Mouse (Mus musculus) stomach, embryonic 15.5 days (tissue): ENCODE data around the gene Pde6b. TPM values are rescaled to one million over a fixed set of nuclear protein-coding genes. Genes with fewer than 3 reads are reported as not detected.

ENCODE experiments used
- ATAC-seq: fragments of 200-750 bp; cut with Nextera tagmentation; 2 replicates; pipeline ENCODE4 v1.8.0; 2017; ENCODE audit warnings: low read depth, moderate number of reproducible peaks, moderate TSS enrichment; ENCODE audit not compliant: insufficient read depth, low FRiP score
- H3K27ac ChIP-seq: fragments of 300-500 bp; sonication (generic); 2 replicates; pipeline ENCODE4 v1.5.1; 2015; ENCODE audit warnings: mild to moderate bottlenecking, inconsistent platforms
- H3K27me3 ChIP-seq: fragments of 300-500 bp; sonication (generic); replicated peaks from 2 replicates; pipeline ENCODE4 v1.6.1; 2015; ENCODE audit warnings: inconsistent platforms
- H3K36me3 ChIP-seq: fragments of 300-500 bp; sonication (generic); 2 replicates; pipeline ENCODE4 v1.6.1; 2015; ENCODE audit warnings: inconsistent platforms
- H3K4me1 ChIP-seq: fragments of 300-500 bp; sonication (generic); 2 replicates; pipeline ENCODE4 v1.6.1; 2015; ENCODE audit warnings: inconsistent platforms
- H3K4me2 ChIP-seq: fragments of 300-500 bp; sonication (generic); 2 replicates; pipeline ENCODE4 v1.6.1; 2015; ENCODE audit warnings: mild to moderate bottlenecking, inconsistent platforms
- H3K4me3 ChIP-seq: fragments of 300-500 bp; sonication (generic); replicated peaks from 2 replicates; pipeline ENCODE4 v1.5.1; 2015; ENCODE audit warnings: inconsistent platforms
- H3K9ac ChIP-seq: fragments of 300-500 bp; sonication (generic); 2 replicates; pipeline ENCODE4 v1.6.1; 2015; ENCODE audit warnings: inconsistent platforms
- H3K9me3 ChIP-seq: fragments of 300-500 bp; sonication (generic); 2 replicates; pipeline ENCODE4 v1.6.1; 2016; ENCODE audit warnings: inconsistent platforms
- WGBS: fragments of 180-500 bp; shearing (Covaris S2); methylation state at CpG from one replicate; pipeline ENCODE4 v1.1.7; 2015; 5-methylcytosine and 5-hydroxymethylcytosine counted together
- polyA plus RNA-seq: library from polyadenylated mRNA; unstranded; fragments of >200 nt; fragmentation: Nextera tagmentation; extraction: Ambion mirVana; gene quantifications from 2 replicates; pipeline ENCODE4 v1.2.1, GENCODE M21; 2015

Gene Pde6b
- 0.18 and 0.39 TPM in 2 replicates for polyA plus RNA-seq

- ATAC-seq: no peak
Measured at GRCm38 (mm10) chr5:108388201-108388600, at the start of gene Pde6b. TSS of gene Pde6b (plus strand) at chr5:108388391.

GRCm38 (mm10) chr5:108343680-108344170 lies 44.5 kb upstream of the Pde6b start:
- 87% methylated on average over 4 of the region's 4 CpGs for WGBS
- H3K9ac ChIP-seq: no peak overlapping the region
- ATAC-seq: no peak
- H3K4me2 ChIP-seq: no peak overlapping the region
- H3K36me3 ChIP-seq: peaks cover 12% of the 10 kb centered on the region; the same call in 1 of the 2 replicates
- H3K27me3 ChIP-seq: no peaks in the 10 kb centered on the region
- H3K4me1 ChIP-seq: no peaks in the 10 kb centered on the region
- H3K27ac ChIP-seq: no peak overlapping the region
- no peak overlapping the region for H3K4me3 ChIP-seq
- H3K9me3 ChIP-seq: no peaks in the 10 kb centered on the region

More at GRCm38 (mm10) chr5:108388201-108388600, at the start of gene Pde6b:
- no peaks in the 10 kb centered on the region for H3K9me3 ChIP-seq
- no peaks in the 10 kb centered on the region for H3K4me1 ChIP-seq
- WGBS: 70% methylated on average over 7 of the region's 7 CpGs
- H3K27ac ChIP-seq: no peak within 1 kb of the TSS
- H3K27me3 ChIP-seq: no peaks in the 10 kb centered on the region
- H3K4me3 ChIP-seq: no peak within 1 kb of the TSS
- no peak within 1 kb of the TSS for H3K4me2 ChIP-seq
- H3K36me3 ChIP-seq: no peaks in the 10 kb centered on the region
- H3K9ac ChIP-seq: no peak within 1 kb of the TSS

- Histone ChIP-seq H3K9me3 (no peaks in the 10 kb centered on the region), H3K36me3 (peaks cover 18% of the 10 kb centered on the region), H3K4me2 (no peak overlapping the region), H3K9ac (no peak overlapping the region), H3K4me3 (no peak overlapping the region), H3K27me3 (no peaks in the 10 kb centered on the region), H3K4me1 (no peaks in the 10 kb centered on the region), H3K27ac (no peak overlapping the region)
- no peak for ATAC-seq
- 84% methylated on average over 10 of the region's 10 CpGs for WGBS
Measured at GRCm38 (mm10) chr5:108345313-108346071, 42.7 kb upstream of the Pde6b start.

GRCm38 (mm10) chr5:108347843-108348242 lies 40.3 kb upstream of the Pde6b start:
- no peak for ATAC-seq
- 89% methylated on average over 6 of the region's 6 CpGs for WGBS

GRCm38 (mm10) chr5:108349511-108350148 lies 38.6 kb upstream of the Pde6b start:
- no peaks in the 10 kb centered on the region for H3K27me3 ChIP-seq
- H3K9me3 ChIP-seq: no peaks in the 10 kb centered on the region
- no peaks in the 10 kb centered on the region for H3K4me1 ChIP-seq
- no peak for ATAC-seq
- no peak overlapping the region for H3K4me2 ChIP-seq
- no peak overlapping the region for H3K4me3 ChIP-seq
- peaks cover 6% of the 10 kb centered on the region; the same call in 1 of the 2 replicates for H3K36me3 ChIP-seq
- WGBS: 96% methylated on average over 9 of the region's 9 CpGs
- no peak overlapping the region for H3K9ac ChIP-seq
- no peak overlapping the region for H3K27ac ChIP-seq

More at GRCm38 (mm10) chr5:108347843-108348242, 40.3 kb upstream of the Pde6b start:
- Histone ChIP-seq H3K4me1 (no peaks in the 10 kb centered on the region), H3K9ac (no peak overlapping the region), H3K9me3 (no peaks in the 10 kb centered on the region), H3K27me3 (no peaks in the 10 kb centered on the region), H3K4me2 (no peak overlapping the region), H3K27ac (no peak overlapping the region), H3K4me3 (no peak overlapping the region), H3K36me3 (peaks cover 15% of the 10 kb centered on the region)

GRCm38 (mm10) chr5:108354056-108354455 lies 34.1 kb upstream of the Pde6b start:
- WGBS: 78% methylated on average over 2 of the region's 2 CpGs
- ATAC-seq: no peak
- no peak overlapping the region for H3K4me2 ChIP-seq
- H3K36me3 ChIP-seq: peaks cover 6% of the 10 kb centered on the region; the same call in 1 of the 2 replicates
- H3K9ac ChIP-seq: no peak overlapping the region
- H3K9me3 ChIP-seq: no peaks in the 10 kb centered on the region
- H3K27me3 ChIP-seq: no peaks in the 10 kb centered on the region
- no peak overlapping the region for H3K4me3 ChIP-seq
- no peak overlapping the region for H3K27ac ChIP-seq
- H3K4me1 ChIP-seq: no peaks in the 10 kb centered on the region

- Histone ChIP-seq H3K9ac (no peak overlapping the region), H3K4me1 (no peaks in the 10 kb centered on the region), H3K4me2 (no peak overlapping the region), H3K27ac (no peak overlapping the region), H3K9me3 (no peaks in the 10 kb centered on the region), H3K36me3 (no peaks in the 10 kb centered on the region), H3K4me3 (no peak overlapping the region), H3K27me3 (0 out of 2 replicates have a peak, but pooled peaks cover under 1% of the 10 kb centered on the region)
- 83% methylated on average over 1 of the region's 1 CpGs for WGBS
- ATAC-seq: no peak
Measured at GRCm38 (mm10) chr5:108357862-108358261, 30.3 kb upstream of the Pde6b start.

GRCm38 (mm10) chr5:108359491-108359890 lies 28.7 kb upstream of the Pde6b start:
- Histone ChIP-seq H3K27ac (no peak overlapping the region), H3K9ac (no peak overlapping the region), H3K4me3 (no peak overlapping the region), H3K4me2 (no peak overlapping the region), H3K9me3 (no peaks in the 10 kb centered on the region), H3K4me1 (no peaks in the 10 kb centered on the region), H3K36me3 (no peaks in the 10 kb centered on the region), H3K27me3 (peaks cover 16% of the 10 kb centered on the region; the same call in 1 of the 2 replicates)
- WGBS: 79% methylated on average over 9 of the region's 9 CpGs
- ATAC-seq: no peak

GRCm38 (mm10) chr5:108360211-108360610 lies 28.0 kb upstream of the Pde6b start:
- Histone ChIP-seq H3K36me3 (no peaks in the 10 kb centered on the region), H3K9me3 (no peaks in the 10 kb centered on the region), H3K9ac (no peak overlapping the region), H3K4me2 (no peak overlapping the region), H3K27ac (no peak overlapping the region), H3K4me3 (no peak overlapping the region), H3K4me1 (no peaks in the 10 kb centered on the region), H3K27me3 (peaks cover 23% of the 10 kb centered on the region)
- no peak for ATAC-seq
- WGBS: 79% methylated on average over 4 of the region's 4 CpGs

- no peak for ATAC-seq
- Histone ChIP-seq H3K36me3 (no peaks in the 10 kb centered on the region), H3K9ac (no peak overlapping the region), H3K4me1 (peaks cover 12% of the 10 kb centered on the region), H3K9me3 (no peaks in the 10 kb centered on the region), H3K4me2 (no peak overlapping the region), H3K4me3 (no peak overlapping the region), H3K27ac (no peak overlapping the region), H3K27me3 (peaks cover 43% of the 10 kb centered on the region)
- whole genome bisulfite sequencing: 31% methylated on average over 3 of the region's 3 CpGs
Measured at GRCm38 (mm10) chr5:108362330-108362729, 25.9 kb upstream of the Pde6b start.

- WGBS: 2% methylated on average over 59 of the region's 60 CpGs
- peak overlapping the region; percentile 90 for H3K4me2 ChIP-seq
- H3K9me3 ChIP-seq: no peaks in the 10 kb centered on the region
- peak overlapping the region; percentile 48 for H3K4me3 ChIP-seq
- no peak overlapping the region for H3K9ac ChIP-seq
- H3K27ac ChIP-seq: no peak overlapping the region
- peaks cover 78% of the 10 kb centered on the region for H3K27me3 ChIP-seq
- H3K36me3 ChIP-seq: no peaks in the 10 kb centered on the region
- ATAC-seq: no peak
- peaks cover 31% of the 10 kb centered on the region for H3K4me1 ChIP-seq
Measured at GRCm38 (mm10) chr5:108366328-108366983, 21.7 kb upstream of the Pde6b start.
